In genomic region chr5:136810539-136811374, GRCm38 (mm10) we compare ENCODE assay signal across 8 mouse cellular contexts.
DNase-seq lines count a peak whose midpoint lies in the region; ATAC-seq and TF ChIP-seq lines count a peak whose summit lies in the region.

No protein-coding gene starts in this region.

- no peaks in the 10 kb centered on the region for H3K36me3 ChIP-seq in liver, embryonic 11.5 days (ENCODE audit: control insufficient read depth, insufficient read depth, low read length)
- no peaks in the 10 kb centered on the region for H3K36me3 ChIP-seq in liver, postnatal 0 days (replicated peaks; ENCODE audit: insufficient read depth, low read length)
- peaks cover 4% of the 10 kb centered on the region; the same call in 1 of the 2 replicates for H3K36me3 ChIP-seq in embryonic facial prominence, embryonic 15.5 days
- H3K36me3 ChIP-seq in intestine, embryonic 15.5 days = no peaks in the 10 kb centered on the region

- WGBS in liver, embryonic 11.5 days = 70% methylated on average over 30 of the region's 30 CpGs
- WGBS in liver, postnatal 0 days (ENCODE audit: insufficient replicate concordance) = 78% methylated on average over 30 of the region's 30 CpGs
- 22% methylated on average over 30 of the region's 30 CpGs for WGBS in embryonic facial prominence, embryonic 15.5 days
- WGBS in intestine, embryonic 15.5 days = 49% methylated on average over 30 of the region's 30 CpGs

- no peak for DNase-seq in liver, embryonic 11.5 days (ENCODE audit: low spot score)
- no peak for DNase-seq in liver, postnatal 0 days
- peak; percentile 55 for DNase-seq in neural tube, embryonic 10.5 days (ENCODE audit: extremely low spot score, low spot score)
- DNase-seq in spleen, adult 12 weeks (ENCODE audit: low spot score) = no peak
- no peak for DNase-seq in layer of hippocampus, adult 9-10 months (ENCODE audit: low spot score)
- DNase-seq in right cerebral cortex, postnatal 25 days = no peak

- no peaks in the 10 kb centered on the region for H3K9me3 ChIP-seq in liver, embryonic 11.5 days (ENCODE audit: control insufficient read depth, low read length)
- no peaks in the 10 kb centered on the region for H3K9me3 ChIP-seq in liver, postnatal 0 days (ENCODE audit: low read length)
- H3K9me3 ChIP-seq in embryonic facial prominence, embryonic 15.5 days (replicated peaks) = no peaks in the 10 kb centered on the region
- no peaks in the 10 kb centered on the region; the same call in 1 of the 2 replicates for H3K9me3 ChIP-seq in intestine, embryonic 15.5 days

- 0 out of 2 replicates have a peak overlapping the region, but pooled peaks have one; percentile 1 for H3K4me2 ChIP-seq in liver, embryonic 11.5 days
- H3K4me2 ChIP-seq in liver, postnatal 0 days (ENCODE audit: low read depth, low read length) = no peak overlapping the region
- H3K4me2 ChIP-seq in embryonic facial prominence, embryonic 15.5 days (replicated peaks) = peak overlapping the region; percentile 29
- peak overlapping the region; percentile 49 for H3K4me2 ChIP-seq in intestine, embryonic 15.5 days (replicated peaks)

- H3K27me3 ChIP-seq in liver, embryonic 11.5 days (replicated peaks; ENCODE audit: control insufficient read depth, insufficient read depth, low read length) = no peaks in the 10 kb centered on the region
- no peaks in the 10 kb centered on the region for H3K27me3 ChIP-seq in liver, postnatal 0 days (ENCODE audit: insufficient read depth, low read length)
- no peaks in the 10 kb centered on the region for H3K27me3 ChIP-seq in embryonic facial prominence, embryonic 15.5 days
- H3K27me3 ChIP-seq in intestine, embryonic 15.5 days (replicated peaks) = no peaks in the 10 kb centered on the region

- no peak overlapping the region for H3K9ac ChIP-seq in liver, embryonic 11.5 days (ENCODE audit: low read depth, low read length)
- no peak overlapping the region for H3K9ac ChIP-seq in liver, postnatal 0 days (replicated peaks)
- no peak overlapping the region for H3K9ac ChIP-seq in embryonic facial prominence, embryonic 15.5 days
- no peak overlapping the region for H3K9ac ChIP-seq in intestine, embryonic 15.5 days

- H3K4me1 ChIP-seq in liver, embryonic 11.5 days (replicated peaks; ENCODE audit: control insufficient read depth, insufficient read depth, low read length) = no peaks in the 10 kb centered on the region
- no peaks in the 10 kb centered on the region for H3K4me1 ChIP-seq in liver, postnatal 0 days (ENCODE audit: insufficient read depth)
- H3K4me1 ChIP-seq in embryonic facial prominence, embryonic 15.5 days = peaks cover 42% of the 10 kb centered on the region
- H3K4me1 ChIP-seq in intestine, embryonic 15.5 days (replicated peaks) = peaks cover 10% of the 10 kb centered on the region; the same call in 1 of the 2 replicates

- no peak for TF ChIP-seq CTCF in liver, postnatal 0 days (IDR thresholded peaks at IDR 0.05; ENCODE audit: low read depth)

- no peak overlapping the region for H3K4me3 ChIP-seq in liver, embryonic 11.5 days (ENCODE audit: low read depth, low read length)
- H3K4me3 ChIP-seq in liver, postnatal 0 days (ENCODE audit: low read depth, low read length) = no peak overlapping the region
- peak overlapping the region; percentile 6; the same call in 1 of the 2 replicates for H3K4me3 ChIP-seq in embryonic facial prominence, embryonic 15.5 days (replicated peaks)
- H3K4me3 ChIP-seq in intestine, embryonic 15.5 days (replicated peaks) = no peak overlapping the region

- no peak for ATAC-seq in liver, embryonic 11.5 days (replicated peaks; ENCODE audit: low FRiP score)
- ATAC-seq in liver, postnatal 0 days = no peak
- ATAC-seq in embryonic facial prominence, embryonic 15.5 days (ENCODE audit: insufficient number of reproducible peaks, low FRiP score, low TSS enrichment, low read depth) = peak; percentile 82
- ATAC-seq in intestine, embryonic 15.5 days = no peak

- no peak overlapping the region; the same call in 1 of the 2 replicates for H3K27ac ChIP-seq in liver, embryonic 11.5 days (ENCODE audit: low read depth, low read length)
- no peak overlapping the region for H3K27ac ChIP-seq in liver, postnatal 0 days (ENCODE audit: low read depth)
- peak overlapping the region; percentile 92 for H3K27ac ChIP-seq in embryonic facial prominence, embryonic 15.5 days (replicated peaks)
- H3K27ac ChIP-seq in intestine, embryonic 15.5 days = peak overlapping the region; percentile 52; the same call in 1 of the 2 replicates

- TF ChIP-seq EP300 in liver, postnatal 0 days (IDR thresholded peaks at IDR 0.05; ENCODE audit: low read depth) = no peak

Comparison
In these comparisons a context has a peak if more than half of its experiments do, and no peak if none do; other contexts are left out.
1. H3K27ac ChIP-seq: peak in embryonic facial prominence, embryonic 15.5 days (single experiment) and intestine, embryonic 15.5 days (single experiment); none in liver, embryonic 11.5 days (single experiment) and liver, postnatal 0 days (single experiment).